Mouse (Mus musculus) layer of hippocampus, postnatal 36 days (tissue): ENCODE data around the gene Rhpn2. TPM values are rescaled to one million over a fixed set of nuclear protein-coding genes. Genes with fewer than 3 reads are reported as not detected.
A peak's percentile ranks its signal among the peaks of the same experiment; 100 is the strongest.
"Not testable (repeated sequence)": the region's sequence is repeated elsewhere in the genome, so short reads cannot be mapped to it uniquely, and the experiment has no call there.

ENCODE experiments used
- DNase-seq, 2 experiments: peaks; one replicate each; pipeline ENCODE4 v3.0.0; 2022
- total RNA-seq, 2 experiments: library from RNA; stranded (reverse); gene quantifications; 2 replicates each; pipeline ENCODE4 v1.2.3; 2021

Rhpn2 gene
- total RNA-seq = 1 to 10 TPM; 4.0 to 6.0 TPM

DNA sequence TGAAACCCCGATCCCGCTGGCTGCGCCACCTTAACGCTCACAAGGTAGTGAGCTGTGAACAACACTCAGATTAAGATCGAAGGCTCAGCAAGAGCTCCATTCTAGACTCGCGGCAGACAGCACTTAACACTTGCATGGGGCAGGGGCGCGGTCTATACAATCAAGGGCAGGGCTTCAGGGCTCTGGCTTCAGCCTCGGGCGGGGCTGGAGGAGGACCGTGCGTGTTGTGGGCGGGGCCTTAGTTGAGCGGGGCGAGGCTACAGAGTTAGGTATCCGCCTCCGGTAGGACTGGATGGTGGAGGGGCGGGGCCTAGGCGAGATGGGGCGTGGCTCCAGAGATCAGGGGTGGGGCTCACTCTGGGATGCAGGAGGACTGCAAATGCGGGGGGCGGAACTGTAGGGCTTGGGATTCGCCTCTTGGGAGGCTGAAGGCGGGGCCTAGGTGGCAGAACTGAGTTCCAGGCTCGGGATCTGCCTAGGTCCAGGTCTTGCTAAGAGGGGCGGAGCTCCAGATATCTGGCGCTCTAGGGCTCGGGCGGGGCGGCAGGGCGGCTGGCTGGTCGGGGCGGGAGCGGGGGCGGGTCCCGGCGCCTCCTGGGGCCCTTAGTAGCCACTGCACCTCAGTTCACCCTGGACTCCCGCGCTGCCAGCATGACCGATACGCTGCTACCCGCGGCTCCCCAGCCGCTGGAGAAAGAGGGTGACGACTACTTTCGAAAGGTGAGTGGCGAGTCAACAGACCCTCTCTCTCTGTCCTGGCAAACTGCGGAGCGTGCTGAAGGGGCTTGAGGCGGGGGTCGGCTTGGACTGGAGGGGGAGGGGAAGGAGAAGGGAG is at the start of gene Rhpn2:
TSS of gene Rhpn2 (plus strand) at position 479 of the 835 bp plus-strand sequence.
- peak; percentile 99 to 100 for DNase-seq

DNA sequence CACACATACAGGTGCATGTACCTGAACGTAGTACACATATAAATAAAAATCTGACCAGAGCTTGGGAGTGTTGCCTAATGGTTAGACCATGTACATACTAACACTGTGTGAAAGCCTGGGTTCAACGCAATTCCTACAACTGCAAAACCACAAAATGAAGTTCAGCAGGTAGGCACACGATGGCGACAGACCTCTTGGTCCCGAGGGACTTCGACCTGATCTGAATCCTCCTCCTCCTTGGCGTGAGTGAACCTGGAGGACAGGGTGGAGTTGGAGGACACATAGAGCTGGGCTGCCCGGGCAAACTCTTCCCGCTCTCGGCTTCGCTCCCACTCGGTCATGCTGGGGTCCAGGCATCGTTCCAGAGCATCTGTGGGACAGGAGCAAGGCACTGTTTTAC is 40.5 kb upstream of the Rhpn2 start:
- DNase-seq = no peak

DNA sequence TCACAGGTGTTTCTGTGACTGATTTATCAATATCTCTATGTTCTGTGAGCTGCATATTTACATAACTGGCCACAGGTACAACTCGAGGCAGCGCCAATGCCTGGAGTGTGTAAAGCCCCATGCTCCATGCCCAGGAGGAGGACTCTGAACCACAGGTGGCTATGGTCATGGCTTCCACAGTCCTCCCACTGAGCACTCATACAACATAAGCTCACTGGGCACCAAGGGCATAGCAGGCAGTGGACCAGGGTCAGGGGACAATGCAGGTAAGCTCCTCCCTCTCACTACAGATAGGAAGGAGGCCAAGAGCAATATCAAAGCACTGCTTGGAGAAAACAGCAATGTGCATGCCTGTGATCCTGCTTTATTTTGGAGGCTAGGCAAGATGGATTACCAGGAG is 38.3 kb upstream of the Rhpn2 start:
- no peak for DNase-seq

DNA sequence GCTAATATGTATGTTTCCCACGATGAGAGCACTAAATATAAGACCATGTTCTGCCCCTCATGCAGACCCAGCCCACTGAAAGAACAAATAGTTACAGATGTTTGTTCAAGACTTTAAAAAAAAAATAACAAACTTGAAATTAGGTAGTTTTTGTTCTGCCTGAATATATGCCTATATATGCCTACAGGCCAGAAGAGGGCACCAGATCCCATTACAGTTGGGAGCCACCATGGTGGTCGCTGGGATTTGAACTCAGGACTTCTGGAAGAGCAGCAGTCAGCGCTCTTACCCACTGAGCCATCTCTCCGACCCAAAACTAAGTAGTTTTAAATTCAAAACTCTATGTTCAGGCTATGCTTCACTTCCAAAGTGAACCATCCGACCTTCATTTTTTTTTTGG is 36.1 kb upstream of the Rhpn2 start:
- DNase-seq = no peak

DNA sequence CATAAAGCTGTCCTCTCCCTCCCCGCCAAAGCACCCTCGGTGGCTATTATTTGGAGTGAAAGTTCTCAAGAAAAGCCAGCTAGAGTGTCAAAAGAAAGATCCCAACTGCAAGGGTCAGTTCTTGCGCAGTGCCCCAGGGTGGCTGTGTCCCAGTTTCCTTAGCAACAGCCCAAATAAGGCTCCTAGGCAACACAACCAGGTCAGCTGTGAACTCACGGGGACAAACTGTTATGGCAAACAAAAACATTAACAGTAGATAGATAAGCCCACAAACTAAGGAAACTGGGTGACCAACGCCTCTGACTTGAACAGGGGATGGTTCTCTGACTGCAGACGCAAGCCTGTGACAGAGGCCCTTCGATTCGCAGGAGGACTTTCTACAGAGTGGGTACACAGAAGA is 34.3 kb upstream of the Rhpn2 start:
- DNase-seq = peak in 1 of 2 experiments; percentile 11

DNA sequence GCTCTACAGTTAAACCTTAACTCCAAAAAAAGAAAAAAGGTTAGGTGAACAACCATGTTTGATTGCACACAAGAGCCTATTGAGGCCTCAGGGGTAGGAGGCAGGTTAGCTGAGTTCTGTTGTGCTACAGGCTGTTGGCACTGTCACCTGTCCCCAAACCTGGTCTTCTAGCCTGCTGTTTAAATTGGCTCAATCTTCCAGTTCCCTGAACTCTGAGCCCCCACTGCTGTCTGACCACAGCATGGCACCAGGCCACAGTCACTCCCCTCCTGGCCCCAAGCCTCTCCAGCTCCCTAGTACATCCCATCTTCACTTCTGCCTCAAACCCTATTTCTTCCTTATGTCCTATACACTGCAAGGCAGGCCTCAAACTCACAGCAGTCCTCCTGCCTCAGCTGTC is 33.2 kb upstream of the Rhpn2 start:
- no peak for DNase-seq

DNA sequence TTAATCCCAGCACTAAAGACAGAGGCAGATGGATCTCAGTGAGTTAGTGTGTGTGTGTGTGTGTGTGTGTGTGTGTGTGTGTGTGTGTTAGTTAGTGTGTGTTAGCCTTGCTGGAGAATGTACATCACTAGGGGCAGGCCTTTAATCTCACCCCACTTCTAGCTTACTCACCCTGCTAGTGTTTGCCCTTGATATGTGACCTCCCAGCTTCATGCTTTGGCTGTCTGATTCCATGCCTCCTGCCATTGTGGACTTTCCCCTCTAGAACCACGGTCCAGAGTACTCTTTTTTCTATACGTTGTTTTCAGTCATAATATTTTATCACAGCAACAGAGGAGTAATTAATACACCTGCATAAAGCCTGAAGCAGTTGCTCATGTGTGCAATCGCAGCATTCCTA is 22.8 kb upstream of the Rhpn2 start:
- DNase-seq = no peak

DNA sequence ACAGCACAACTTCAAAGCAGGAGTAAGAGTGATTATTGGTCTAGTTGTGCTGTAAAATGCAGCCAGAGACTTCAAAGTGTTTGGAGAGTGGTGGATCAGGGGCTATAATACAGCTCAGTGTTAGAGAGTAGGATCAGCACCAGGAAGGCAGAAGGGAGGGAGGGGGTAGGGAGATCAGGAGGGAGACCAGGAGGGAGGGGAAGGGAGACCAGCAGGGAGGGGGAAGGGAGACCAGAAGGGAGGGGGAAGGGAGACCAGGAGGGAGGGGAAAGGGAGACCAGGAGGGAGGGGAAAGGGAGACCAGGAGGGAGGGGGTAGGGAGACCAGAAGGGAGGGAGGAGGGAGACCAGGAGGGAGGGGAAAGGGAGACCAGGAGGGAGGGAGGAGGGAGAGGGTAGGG is 19.8 kb upstream of the Rhpn2 start:
- DNase-seq = no peak

DNA sequence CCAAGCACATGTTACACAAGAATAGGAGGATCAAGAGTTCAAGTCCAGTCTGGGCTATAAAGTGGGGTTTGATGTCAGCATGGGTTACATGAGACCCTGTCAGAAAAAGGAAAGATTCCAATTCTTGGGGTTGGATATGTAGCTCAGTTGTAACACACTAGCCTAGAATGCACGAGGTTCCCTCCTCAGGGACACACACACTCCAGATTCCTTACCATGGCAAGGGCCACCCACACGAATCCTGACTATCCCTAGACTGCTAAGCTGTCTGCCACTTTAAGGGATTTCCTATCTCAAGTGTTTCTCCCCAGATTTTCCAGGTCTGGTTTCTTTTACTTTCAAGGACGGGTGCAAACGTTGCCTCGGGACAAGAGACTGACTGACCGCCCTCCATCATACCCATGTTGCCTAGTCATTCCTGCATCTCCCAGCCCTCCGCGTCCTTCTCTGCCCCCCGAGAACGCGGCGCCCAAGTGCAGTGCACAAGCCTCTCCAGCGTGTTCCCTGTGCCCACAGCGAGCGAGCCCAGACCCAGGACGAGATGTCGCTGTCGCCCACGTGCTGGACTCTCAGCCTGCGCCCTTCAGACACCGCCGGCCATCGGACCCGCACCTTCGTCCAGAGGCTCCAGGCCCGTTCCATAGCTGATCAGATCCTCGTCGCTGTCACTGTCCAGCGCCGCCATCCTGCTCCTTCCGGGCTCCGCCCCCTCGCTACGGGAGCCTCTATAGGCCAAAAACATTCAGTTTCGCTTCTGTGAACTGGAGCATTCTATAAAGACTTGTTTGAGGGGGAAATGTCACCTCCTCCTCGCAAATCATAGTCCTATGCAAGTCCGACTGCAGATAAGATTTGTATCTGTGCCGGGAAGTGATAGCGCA is 16.0 kb upstream of the Rhpn2 start, which contains the start of gene Gpatch1:
TSS of gene Gpatch1 (minus strand) at position 712 of the 881 bp plus-strand sequence.
- peak; percentile 90 to 95 for DNase-seq

DNA sequence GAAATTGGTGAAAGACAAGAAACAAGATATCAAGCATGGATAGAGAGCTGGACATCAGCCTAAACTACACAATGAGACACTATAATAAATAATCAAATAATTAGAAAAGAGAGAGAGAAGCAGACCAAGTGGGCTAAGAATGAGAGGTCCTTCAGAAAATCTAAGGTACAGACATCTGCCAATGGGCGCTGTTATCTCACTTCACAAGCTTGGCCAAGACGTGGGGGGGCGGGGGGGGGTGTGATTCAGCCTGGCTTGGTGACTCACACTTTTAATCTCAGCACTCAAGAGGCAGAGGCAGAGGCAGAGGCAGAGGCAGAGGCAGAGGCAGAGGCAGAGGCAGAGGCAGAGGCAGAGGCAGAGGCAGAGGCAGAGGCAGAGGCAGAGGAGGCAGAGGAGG is 14.7 kb upstream of the Rhpn2 start:
- DNase-seq = not testable (repeated sequence)

DNA sequence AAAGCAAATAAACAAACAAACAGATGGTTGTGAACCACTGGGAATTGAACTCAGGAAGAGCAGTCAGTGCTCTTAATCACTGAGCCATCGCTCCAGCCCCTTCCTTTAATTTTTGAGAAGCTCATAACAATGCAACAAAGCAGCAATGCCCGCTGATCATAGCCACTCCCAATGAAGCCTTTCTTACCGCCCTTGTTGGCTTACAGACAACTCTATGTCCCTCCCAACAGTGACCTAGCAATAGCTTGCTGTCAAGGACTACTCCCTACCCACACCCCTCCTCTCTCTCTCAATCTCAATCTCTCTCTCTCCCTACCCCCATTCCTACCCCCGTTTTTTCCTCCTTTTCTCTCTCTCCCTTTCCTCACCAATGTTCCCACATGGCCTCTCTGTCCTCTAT is 14.2 kb upstream of the Rhpn2 start:
- DNase-seq = no peak

DNA sequence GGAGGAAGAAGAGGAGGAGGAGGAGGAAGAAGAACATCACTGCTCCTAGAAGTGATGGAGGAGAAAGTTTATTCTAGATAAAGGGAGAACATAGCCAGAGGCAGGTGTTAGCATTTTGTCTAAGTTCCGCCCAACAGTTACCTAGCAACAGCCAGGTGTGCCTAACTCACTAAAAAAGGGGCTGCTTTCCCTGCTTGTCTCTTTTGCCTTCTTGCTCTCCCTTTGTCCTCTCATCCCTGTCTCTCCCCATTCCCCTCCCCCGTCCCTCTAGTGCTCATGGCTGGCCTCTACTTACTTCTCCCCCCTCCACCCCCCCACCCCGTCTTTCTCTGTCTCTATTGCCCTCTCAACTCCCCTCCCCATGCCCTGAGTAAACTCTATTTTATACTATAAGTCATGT is 11.8 kb upstream of the Rhpn2 start:
- no peak for DNase-seq

DNA sequence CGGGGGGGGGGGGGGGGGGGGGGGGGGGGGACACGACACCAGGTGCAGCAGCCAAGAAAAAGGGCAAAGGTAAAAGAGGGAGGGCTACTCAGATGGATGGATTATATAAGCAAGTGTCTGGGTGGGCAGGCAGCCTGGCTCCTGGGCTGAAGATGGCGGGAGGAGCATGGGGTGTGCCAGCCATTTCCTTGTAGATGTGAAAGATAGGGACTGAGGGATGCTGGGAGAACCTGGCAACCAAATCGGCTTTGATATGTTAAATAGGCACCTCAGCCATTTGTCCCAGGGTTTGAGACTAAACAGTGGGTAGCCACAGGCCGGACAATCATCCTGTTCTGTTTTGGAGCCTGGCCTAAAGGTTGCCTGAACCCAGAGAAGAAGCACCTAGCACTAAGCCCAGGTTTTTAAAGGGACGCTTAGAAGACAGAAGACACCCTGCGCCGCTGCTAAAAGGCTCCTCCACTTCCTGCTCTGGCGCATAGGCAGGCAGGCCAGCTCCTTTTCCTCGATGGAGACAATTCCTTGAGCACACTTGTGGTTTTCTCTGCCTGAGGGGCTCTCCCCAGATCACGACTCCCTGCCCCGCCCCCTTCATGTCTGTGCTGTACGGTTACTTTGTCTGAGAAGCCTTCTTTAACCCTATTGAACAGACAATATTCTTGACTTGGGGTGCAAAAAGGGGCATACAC is 11.1 kb upstream of the Rhpn2 start:
- DNase-seq = no peak

DNA sequence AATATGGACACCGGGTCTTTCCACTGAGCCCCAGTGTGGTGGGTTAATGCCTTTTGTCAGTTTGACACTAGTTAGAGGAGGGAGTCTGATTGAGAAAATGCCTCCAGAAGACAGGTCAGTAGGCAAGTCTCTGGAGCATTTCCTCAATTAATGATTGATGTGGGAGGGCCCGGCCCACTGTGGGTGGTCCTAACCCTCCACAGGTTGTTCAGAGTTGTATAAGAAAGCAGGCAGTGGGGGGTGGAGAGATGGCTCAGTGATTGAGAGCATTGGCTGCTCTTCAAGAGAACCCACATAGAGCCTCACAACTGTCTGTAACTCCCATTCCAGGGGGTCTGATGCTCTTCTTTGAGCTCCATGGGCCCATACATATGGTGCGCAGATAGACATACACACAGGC is 2.4 kb upstream of the Rhpn2 start:
- DNase-seq = no peak

DNA sequence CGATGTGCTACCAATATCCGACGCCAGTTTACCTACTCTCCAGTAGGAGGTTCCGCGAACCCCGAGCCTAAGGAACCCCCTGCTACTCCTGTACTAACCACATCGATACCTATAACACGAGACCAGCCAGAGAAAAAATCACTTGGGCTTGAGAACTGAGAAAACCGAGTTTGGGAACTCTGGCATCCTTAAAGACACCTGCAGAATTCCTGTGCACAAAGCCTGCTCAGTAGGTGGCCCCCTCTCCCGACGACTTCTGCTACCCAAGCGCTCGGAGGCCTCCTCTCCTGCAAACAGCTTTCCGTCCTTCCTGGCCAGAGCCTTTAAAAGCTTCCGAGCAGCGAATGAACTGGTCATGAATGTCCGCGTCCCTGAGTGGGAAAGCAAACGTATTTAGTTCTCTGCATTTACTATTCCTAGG is 729 bp upstream of the Rhpn2 start:
- no peak for DNase-seq

DNA sequence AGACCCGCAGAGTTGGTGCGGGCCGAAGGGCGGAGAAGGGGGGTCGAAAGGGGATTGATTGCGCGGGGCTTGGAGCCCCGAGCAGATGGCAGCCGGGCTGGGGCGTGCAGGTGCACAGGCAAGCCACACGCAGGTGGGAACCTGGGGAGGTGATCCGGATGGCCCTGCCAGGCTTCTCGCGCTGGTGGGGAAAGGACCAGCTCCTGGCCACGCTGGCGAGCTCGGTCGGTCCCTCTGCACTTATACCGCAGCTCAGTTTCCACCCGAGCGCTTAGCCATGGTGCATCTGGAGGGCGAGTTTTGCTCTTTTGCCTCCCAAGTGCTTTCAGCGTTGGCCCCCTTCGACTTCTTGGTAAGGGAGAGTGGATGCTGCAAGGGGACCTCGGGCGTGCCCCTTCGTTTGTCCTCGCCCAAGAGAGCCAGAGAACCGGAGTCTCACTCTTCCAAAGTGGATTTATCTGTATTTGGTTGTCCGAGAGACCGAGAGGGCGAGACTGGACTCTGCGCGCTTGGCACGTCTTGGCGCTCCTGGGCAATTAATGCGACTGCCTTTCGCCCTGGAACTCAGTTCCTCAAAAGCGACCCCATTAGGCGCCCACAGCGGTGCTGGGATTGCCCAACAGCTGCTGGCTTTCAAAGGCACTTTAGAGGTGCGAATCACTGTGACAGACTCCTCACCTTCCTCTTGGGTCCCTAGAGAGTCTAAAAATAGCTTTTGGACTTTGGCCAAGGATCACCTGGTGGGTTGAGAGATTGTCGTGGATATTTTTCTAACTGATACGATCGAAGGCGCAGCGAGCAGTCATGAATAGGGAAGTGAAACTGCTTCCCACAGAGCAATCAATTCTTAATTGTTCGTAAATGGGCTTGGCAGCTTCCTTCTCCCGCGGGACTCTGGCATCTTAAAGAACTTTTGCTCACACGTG is 820 bp downstream of the Rhpn2 start:
- DNase-seq = no peak

DNA sequence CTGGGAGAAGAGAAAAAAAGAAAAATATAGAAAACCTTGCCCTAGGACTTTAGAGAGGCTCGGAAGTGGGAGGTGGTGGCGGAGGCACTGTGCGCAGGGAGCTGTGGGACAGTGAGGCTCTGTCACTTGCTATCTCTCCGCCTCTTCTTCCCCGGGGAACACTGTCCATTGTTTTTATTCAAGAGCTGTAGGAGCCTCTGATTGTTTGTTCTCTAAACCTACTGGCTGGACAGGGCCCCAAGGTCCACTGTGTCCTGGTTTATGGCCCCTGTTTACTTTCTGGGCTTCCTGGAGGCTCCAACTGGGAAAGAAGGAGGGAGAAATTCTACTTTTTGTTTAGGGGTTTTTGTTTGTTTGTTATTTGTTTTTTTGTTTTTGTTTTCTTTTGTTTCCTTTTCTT is 6.2 kb downstream of the Rhpn2 start:
- no peak for DNase-seq

DNA sequence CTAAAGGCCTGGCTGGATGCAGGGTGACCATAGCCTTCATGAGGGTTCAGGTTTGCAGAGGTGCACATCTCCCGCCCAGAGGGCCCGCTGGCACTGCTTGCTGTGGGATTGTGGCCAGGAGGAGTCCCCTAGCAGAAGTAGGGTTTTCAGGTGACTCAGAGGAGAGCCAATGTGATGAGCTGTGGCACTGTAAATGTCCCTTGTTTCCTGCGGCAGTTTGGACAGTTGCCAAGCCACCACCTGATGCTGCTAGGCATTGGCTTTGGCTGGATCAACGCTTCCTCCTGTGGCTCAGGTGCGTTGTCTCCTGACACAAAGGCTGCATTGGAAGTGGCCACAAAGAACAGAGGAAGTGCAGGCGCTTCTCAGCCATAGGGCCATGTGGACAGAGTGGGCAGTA is 7.3 kb downstream of the Rhpn2 start:
- no peak for DNase-seq

DNA sequence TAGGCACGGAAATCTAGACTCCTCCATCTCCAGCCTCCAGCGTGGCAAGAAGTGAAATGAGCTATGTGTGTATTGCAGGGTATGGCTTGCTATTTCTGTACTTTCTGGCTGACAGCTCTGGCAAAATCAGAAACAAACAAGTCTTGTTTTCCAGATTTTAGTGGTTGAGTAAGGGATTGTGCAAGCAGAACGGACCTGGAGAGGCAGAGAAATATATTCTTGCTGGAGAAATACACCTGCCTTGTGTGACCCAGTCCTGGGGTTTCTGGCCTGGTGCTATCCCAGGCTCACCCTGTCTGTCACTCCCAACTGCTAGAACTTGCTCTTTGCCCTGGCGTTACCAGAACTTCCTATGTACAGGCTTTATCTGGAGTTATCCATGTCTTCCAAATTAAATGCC is 8.5 kb downstream of the Rhpn2 start:
- DNase-seq = no peak

DNA sequence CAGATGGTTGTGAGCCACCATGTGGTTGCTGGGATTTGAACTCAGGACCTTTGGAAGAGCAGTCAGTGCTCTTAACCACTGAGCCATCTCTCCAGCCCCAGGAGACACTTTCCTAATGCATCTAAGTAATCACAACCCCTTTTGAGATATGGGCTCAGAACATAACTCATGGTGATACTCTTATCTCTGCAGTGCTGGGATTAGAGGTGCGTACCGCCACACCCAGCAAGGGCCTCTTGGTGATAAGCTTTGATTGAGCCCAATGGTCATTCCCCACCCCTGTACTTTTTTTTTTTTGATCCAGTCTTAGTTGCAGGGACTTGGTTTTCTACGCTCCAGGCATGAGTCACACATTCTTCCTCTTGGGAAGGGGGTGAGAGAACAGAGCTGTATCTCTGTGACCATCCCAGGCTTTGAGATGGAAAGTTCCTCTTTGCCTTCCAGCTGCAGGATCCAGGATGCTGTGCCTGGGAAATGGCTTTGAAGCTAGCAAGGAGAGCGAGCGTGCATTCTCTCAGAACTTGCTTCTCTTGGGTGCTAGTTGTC is 10.9 kb downstream of the Rhpn2 start:
- no peak for DNase-seq

DNA sequence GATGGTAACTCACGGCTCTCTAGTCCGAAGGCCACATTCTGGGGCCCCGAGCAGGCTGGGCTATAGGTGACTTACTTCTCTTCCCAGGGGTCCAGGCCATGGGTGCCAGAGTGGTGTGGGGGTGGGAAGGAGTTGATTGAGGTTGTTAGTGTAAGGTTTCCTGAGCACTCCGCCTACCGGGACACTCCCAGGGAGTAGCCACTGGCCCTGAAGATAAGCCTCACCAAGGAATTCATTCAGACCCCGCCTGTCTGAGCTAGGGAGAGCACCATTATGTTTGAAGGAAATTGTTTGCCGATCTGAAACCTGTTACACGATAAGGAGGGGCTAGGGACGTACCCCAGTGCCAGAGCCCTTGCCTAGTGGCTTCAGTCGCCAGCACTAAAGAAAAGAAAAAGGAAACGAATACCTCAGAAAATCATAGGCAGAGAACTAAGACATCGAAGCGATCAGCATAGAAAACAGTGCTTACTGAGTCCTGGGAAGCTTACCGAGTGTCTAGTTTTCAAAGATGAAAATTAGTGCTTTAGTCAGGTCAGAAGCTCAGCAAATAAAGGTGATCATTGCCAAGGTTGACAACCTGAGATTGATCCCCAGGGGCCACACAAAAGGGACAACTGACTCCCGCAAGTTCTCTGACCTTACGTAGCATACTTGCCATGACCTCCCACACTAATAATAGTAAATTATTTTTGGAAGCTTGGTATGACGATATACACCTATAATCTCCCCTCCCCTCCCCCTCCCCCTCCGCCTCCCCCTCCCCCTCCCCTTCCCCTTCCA is 14.1 kb downstream of the Rhpn2 start:
- no peak for DNase-seq
